Mouse (Mus musculus): ENCODE data around the gene Ptch2. TPM values are rescaled to one million over a fixed set of nuclear protein-coding genes. Genes with fewer than 3 reads are reported as not detected.

Ptch2 gene
- polyA plus RNA-seq, 1 experiment: 2.2 TPM

DNA sequence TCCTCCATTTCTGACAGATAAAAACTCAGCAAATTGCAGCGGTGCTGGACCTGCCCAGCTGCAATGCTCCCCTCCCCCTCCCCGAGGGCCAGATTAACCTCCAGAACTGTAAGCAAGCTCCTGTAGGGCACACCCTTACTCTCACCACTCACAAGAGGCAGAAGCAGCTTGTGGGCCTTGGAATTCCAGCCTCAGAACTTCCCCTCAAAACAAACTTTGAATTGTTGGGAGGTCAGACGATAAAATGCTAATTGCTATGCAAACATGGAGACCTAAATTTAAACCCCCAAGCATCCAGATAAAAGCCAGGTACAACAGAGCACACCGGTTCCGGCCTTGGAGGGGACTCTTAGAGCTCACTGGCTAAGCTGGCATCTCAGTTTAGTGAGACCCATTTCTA, 56.8 kb downstream of the Ptch2 start:
- no peak for DNase-seq (ENCODE audit: low spot score)

DNA sequence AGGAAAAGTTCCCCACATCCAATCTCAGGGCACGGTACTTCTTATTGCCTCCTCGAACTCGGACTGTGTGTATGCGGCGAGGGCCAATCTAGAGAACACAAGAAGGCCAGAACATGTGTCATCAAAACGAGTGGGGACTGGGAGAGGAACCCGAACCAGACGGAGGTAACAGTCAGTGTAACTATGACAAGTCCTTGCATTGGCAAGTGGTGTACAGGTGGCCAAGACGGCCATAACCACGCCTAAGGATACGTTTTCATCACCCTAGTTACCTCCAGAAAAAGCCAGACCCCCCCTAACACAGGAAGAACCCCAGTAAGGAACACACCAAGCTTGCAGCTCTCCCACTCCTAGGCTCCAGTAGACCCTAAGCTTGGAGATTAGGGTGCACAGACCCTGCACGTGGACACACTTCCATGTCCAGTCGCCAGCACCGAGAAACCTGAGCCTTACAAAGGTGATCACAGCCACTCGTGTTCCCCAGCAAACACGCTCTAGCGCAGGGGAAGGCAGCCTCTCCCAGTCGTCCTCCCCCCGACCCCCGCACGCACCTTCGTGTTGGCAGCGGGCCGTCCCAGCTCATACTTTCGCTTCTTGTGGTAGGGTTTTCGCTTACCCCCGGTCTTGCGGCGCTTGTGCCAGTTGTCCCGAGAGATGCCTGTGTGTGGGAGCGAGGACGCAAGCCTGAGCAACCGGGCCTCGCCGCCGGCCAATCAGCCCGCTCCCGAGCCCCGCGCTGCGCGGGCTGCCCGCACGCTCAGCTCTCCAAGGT, 59.3 kb downstream of the Ptch2 start:
- DNase-seq (ENCODE audit: low spot score): no peak

DNA sequence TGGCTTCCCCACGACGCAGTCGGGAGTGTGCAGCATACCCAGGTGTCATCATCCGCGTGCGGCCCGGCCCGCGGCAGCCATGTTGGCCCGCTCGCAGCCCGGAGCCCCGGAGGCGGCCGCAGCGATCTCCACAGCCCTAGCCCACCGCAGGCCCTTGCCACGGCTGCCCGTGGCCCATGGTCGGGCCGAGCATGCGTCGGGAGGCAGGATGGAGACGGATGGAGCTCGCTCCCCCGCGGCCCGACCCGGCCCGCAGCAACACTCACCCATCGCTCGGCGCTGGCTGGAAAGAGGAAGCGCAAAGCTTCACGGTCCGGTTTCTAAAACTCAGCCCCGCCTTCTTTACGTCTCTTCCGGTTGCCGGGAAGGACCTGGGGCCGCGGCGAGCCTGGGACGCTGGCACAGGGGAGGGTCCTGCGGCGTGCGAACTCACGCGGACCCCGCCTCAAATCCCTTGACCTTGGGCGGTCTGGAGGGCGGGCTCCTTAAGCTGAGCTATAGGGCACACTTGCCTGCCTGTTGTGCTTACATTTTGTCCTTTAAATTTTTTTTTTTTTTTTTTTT, 60.0 kb downstream of the Ptch2 start, which contains the start of gene Rps8:
Gene Rps8, minus strand, starts transcription at position 452 of the 564 bp plus-strand sequence.
- peak; percentile 81 for DNase-seq (ENCODE audit: low spot score)

DNA sequence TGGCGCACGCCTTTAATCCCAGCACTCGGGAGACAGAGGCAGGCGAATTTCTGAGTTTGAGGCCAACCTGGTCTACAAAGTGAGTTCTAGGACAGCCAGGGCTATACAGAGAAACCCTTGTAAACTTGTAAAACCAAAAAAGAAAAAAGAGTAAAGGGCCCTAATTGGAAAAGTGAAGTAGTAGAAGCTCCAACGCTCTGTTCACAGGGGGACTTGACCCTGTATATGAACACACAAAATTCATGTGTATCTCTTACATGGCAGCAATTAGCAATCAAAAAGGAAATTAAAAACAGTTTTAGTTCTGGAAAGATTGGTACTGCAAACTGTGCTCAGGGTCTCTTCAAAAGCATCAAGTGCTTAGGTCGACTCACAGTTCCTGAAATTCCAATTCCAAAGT, 60.5 kb downstream of the Ptch2 start:
- no peak for DNase-seq (ENCODE audit: low spot score)

DNA sequence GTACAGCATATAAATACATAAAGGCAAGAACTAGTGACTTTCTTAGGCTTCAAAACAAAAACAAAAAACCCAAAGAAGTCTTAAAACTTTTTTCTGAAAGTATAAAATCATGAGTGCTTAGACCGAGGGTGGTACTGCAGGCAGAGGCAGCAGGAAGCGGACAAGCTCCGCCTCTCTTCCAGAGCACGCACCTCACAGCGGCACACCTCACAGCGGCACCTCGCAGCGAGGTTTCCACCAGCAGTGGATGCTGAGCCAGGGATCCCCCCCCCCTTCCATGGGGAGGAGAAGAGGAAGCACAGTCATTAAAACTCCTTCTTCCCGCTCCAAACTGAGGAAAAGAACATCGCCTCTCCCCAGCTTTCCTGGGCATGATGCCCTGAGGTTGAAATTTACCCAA, 63.8 kb downstream of the Ptch2 start:
- DNase-seq (ENCODE audit: low spot score): no peak

DNA sequence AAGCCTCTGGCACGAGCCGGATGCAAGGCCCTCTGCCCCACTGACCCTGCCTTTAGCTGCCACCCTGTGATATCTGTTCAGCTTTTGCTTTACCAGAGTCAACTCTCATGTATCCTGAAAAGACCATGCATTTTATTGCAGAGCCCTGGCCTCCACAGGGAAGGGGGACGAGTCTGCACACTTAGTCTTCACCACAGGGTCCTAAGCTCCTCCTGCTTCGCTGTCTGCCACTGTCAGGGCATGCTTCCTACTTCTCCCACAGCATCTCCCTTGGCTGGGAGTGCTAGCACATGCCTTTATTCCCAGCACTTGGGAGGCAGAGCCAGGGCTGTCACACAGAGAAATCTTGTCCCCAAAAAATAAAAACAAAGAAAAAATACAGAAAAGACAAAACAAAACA, 65.3 kb downstream of the Ptch2 start:
- no peak for DNase-seq (ENCODE audit: low spot score)

Other genes starting within 250 kb of the Ptch2 start
- gene Zswim5, start 218.7 kb upstream of the Ptch2 start, polyA plus RNA-seq (2012; rRNA removed): 1.2 and 1.3 TPM in 2 replicates
- 71.3 and 75.4 TPM in 2 replicates for gene Urod, start 101.7 kb upstream of the Ptch2 start, polyA plus RNA-seq (2012; rRNA removed)
- gene Hectd3, start 100.8 kb upstream of the Ptch2 start, polyA plus RNA-seq (2012; rRNA removed): 27.9 and 30.0 TPM in 2 replicates
- 21.9 and 24.0 TPM in 2 replicates for gene Eif2b3, start 76.7 kb upstream of the Ptch2 start, polyA plus RNA-seq (2012; rRNA removed)
- gene Btbd19, start 29.6 kb downstream of the Ptch2 start, polyA plus RNA-seq (2012; rRNA removed): 13.0 and 19.4 TPM in 2 replicates
- gene Tctex1d4, start 30.7 kb downstream of the Ptch2 start, polyA plus RNA-seq (2012; rRNA removed): 0.35 and 0.58 TPM in 2 replicates
- 12.6 and 15.5 TPM in 2 replicates for gene Plk3, start 37.9 kb downstream of the Ptch2 start, polyA plus RNA-seq (2012; rRNA removed)
- 1,373 and 1,379 TPM in 2 replicates for gene Rps8, start 60.2 kb downstream of the Ptch2 start, polyA plus RNA-seq (2012; rRNA removed)
- gene Kif2c, start 86.6 kb downstream of the Ptch2 start, polyA plus RNA-seq (2012; rRNA removed): 0.89 and 1.0 TPM in 2 replicates
- 12.4 and 14.0 TPM in 2 replicates for gene Tmem53, start 155.9 kb downstream of the Ptch2 start, polyA plus RNA-seq (2012; rRNA removed)
- gene Armh1, start 156.1 kb downstream of the Ptch2 start, polyA plus RNA-seq (2012; rRNA removed): 0.19 and 0.24 TPM in 2 replicates

All from urinary bladder, adult 2 months (tissue).